Mouse (Mus musculus) heart, adult 2 months (tissue): ENCODE measurements at regions not wholly inside any gene's neighbourhood (a gene's known extent, or its start where the extent isn't known, plus 50 kb on each side); places are given as distances from the start of the nearest gene placed in this dataset.

Experiments used
- CTCF ChIP-seq: fragments of 200-600 bp; IDR thresholded peaks from 2 replicates; pipeline ENCODE4 v1.8.1; 2022; ENCODE audit warnings: antibody characterized with exemption, mild to moderate bottlenecking, moderate library complexity
- EP300 ChIP-seq: fragments of 200-500 bp; IDR thresholded peaks from 2 replicates; pipeline ENCODE4 v1.6.1; 2011; ENCODE audit warnings: low read depth, low read length, control low read depth; ENCODE audit not compliant: insufficient read depth

GRCm38 (mm10) chr8:34449391-34450044, 338.0 kb upstream of the Gm10131 start:
- no peak for TF ChIP-seq EP300
- TF ChIP-seq CTCF, result no peak
